Mouse (Mus musculus) kidney, adult 2 months (tissue): ENCODE results near the gene Ccdc85b.

Source experiments
- CTCF ChIP-seq: fragments of 200-500 bp; conservative IDR thresholded peaks from 2 replicates; pipeline ENCODE4 v1.5.1; 2011; ENCODE audit warnings: low read depth, mild to moderate bottlenecking, control low read depth, low read length, moderate library complexity, mixed read lengths; ENCODE audit not compliant: insufficient read depth, insufficient read length
- POLR2A ChIP-seq: fragments of 200-500 bp; IDR thresholded peaks from one replicate; pipeline ENCODE4 v1.6.1; 2011; ENCODE audit warnings: low read depth, low read length, control low read depth

DNA sequence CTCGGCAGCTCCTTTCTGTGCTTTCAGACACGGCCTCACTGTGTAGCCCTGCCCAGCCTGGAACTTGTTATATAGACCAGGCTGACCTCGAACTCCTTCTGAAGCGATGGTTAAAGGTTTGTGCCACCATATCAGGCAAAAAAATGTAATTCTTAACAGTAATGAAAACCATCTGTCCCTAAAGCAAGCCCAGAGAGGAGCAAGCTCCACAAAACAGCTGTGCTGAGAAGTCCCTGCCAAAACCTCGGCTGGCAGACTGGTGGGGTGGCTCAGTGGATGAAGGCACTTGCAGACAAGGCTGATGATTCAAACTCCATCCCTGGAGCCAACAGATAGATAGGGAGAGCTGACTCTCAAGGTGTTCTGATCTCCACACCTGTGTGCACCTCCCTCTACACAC, 48.6 kb downstream of the Ccdc85b start:
- TF ChIP-seq POLR2A (no peak), CTCF (no peak)
